Mouse (Mus musculus) kidney, adult 8-10 months (tissue): Measurements from ENCODE around the gene Vmn2r112.
"Not testable (repeated sequence)": the region's sequence is repeated elsewhere in the genome, so short reads cannot be mapped to it uniquely, and the experiment has no call there.

Experiments
- DNase-seq, 2 experiments: peaks; one replicate each; pipeline ENCODE4 v3.0.0; 2022

Gene Vmn2r112

GRCm38 (mm10) chr17:22600651-22601050, at the start of gene Vmn2r112:
TSS of gene Vmn2r112 (plus strand) at chr17:22600951.
- not testable (repeated sequence) for DNase-seq

GRCm38 (mm10) chr17:22573382-22573781, 27.4 kb upstream of the Vmn2r112 start, which contains the start of gene Vmn2r111:
TSS of gene Vmn2r111 (minus strand) at chr17:22573482.
- DNase-seq, result not testable (repeated sequence)

GRCm38 (mm10) chr17:22630646-22631045, 29.9 kb downstream of the Vmn2r112 start:
- DNase-seq, result no peak
